Mouse (Mus musculus) yolk sac, embryonic 10.5 days (tissue): ENCODE data around the gene Slc16a8.

Experiments
- DNase-seq: peaks from one replicate; pipeline ENCODE4 v3.0.0-alpha.2; 2017; ENCODE audit warnings: low spot score

Slc16a8 gene

DNA sequence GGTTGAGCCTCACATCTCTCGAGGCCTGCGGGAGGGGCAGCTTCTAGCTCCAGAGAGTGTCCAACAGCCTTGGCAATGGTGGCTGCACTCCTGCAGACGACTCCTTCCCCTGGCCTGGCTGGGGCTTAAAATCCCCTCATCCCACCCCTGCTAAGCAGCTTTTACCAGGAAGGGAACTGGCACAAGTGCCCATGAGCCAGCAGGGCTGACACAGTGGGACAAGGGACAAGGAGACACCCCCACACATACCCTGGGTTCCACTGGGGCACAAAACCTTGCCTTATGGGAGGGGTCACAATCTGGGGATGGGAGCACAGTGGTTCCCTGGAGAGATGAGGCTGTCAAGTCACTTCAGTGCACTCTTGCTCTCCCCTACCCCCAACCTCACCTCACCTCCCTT is at the start of gene Slc16a8:
Gene Slc16a8 (minus strand): TSS at position 101 of the 400 bp plus-strand sequence.
- no peak for DNase-seq

DNA sequence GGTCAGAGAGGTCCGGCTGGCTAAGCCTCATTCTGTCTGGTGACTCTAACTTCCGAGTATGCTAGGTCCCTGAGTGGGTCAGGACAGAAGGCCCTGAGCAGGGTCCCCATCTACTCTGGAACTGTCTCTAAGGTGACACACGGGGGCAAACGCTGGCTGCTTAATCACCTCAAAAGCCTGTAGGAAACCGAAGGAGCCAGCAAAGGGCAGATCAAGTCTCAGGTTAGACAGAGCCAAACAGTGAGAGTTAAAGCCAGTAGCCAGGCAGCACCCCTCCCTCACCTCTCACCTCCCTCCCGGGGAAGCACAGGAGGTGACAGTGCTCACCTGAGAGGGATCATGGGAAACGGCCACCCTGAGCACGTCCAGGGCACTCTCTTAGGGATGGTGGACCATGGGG is 49.2 kb upstream of the Slc16a8 start:
- no peak for DNase-seq

DNA sequence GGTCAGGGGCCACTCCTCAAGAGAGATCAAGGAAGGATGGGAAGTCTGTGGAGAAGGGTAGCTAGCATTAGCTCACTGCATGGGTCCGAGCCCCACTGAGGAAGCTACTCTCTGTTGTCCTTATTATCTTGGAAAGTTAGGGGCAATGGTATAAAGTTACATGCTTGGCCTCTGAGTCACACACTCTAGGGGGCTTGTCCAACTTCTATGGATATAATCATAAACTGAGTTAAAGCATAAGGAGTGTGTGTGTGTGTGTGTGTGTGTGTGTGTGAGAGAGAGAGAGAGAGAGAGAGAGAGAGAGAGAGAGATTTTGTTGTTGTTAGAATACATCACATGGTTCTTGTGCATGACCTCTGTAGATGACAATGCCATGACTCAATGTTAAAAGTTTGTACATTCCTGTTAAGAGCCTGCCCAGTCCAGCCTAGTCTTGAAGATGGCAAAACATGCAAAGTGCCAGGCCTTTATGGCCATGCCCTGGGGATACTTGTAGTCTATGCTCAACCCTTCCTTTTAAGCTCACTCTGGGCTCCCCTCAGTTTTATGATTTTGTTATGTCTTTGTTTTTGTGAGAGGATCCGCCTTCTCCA is 45.1 kb upstream of the Slc16a8 start:
- no peak for DNase-seq

DNA sequence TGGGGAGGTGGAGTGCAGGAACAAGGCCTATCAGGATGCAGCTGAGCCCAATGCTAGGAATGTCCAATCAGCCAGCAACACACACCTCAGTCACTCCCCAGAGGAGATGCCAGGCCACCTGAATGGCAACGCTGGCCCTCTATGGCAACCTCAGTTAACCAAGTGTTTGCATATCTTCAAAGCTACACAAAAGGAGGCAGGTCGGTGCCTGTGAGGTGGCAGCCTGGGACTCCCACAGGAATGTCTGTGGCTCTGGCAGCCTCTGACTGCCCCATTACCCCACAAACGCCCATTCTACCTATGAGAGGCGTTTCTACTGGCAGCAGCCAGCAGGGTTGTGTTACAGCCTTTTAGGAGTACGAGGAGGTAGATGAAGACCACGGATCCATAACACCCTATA is 44.0 kb upstream of the Slc16a8 start:
- DNase-seq: no peak

DNA sequence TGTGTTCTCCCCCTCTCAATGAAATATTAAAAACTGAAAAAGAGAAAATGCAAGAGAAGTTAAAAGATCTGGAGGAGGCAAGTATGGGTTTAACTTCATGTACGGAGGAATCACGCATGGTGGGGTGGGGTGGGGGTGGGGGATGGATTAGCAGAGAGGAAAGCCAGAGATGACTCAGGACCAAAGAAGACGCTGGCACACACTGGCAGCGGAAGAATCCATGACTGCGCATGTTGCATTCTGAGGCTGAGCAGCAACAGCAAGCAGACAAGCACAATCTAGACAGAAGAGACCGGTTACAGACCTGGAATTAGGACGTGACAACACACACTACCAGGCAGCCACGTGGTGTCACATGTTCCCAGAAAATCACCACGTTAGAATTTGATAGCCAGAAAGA is 38.2 kb upstream of the Slc16a8 start:
- no peak for DNase-seq

DNA sequence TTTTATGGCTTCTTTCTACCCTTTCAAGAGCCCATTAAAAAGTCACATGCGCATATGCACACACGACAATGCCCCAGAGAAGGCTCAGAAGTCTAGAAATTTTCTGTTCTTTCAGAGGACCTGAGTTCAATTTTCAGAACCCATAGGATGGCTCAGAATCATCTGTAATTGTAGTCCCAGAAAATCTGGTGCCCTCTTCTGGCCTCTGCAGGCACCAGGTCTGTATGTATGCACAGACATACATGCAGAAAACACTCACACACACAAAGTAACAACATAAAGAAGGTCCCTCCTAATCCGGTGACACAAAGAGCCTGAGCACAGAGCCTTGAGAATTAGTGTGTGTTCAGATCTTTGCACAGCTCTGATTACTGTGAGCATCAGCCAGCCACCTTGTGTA is 35.8 kb upstream of the Slc16a8 start:
- no peak for DNase-seq

DNA sequence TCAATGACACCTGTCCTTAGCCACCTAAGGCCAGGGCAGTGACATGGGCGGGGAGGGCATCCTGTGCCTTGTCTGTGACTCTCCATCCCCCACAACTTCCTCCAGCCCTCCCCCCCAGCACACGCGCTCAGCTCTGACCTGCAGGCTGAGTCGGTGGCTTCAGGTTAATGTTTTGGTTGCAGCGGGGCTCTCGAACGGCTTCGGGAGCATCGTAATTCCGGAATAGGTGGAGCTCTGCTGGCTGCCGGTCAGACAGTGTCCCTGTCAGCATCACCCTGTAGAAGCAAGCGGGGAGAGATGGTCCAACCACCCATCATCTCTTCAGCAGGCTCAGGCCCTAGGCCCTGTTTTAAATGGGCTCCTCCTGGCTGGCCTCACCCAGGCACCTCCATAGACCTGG is 34.9 kb upstream of the Slc16a8 start:
- no peak for DNase-seq

DNA sequence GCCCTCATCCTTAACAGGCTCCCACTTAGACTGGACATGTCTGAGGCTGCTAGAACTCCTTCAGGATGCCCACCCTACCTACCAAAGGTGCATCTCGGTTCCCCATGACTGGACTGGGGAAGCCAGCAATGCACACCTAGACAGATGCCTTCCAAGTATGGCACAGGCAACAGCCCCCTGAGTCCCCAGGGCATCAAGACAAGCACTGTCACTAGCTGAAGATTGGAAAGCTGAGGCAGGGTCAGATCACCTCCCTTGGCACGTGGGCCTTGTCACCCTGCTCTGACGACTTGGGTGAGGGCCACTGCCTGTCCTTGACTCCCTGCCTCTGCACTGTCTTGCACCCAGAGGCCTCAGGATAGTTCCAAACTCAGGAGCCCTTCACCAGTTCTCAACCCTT is 33.8 kb upstream of the Slc16a8 start:
- DNase-seq: no peak

DNA sequence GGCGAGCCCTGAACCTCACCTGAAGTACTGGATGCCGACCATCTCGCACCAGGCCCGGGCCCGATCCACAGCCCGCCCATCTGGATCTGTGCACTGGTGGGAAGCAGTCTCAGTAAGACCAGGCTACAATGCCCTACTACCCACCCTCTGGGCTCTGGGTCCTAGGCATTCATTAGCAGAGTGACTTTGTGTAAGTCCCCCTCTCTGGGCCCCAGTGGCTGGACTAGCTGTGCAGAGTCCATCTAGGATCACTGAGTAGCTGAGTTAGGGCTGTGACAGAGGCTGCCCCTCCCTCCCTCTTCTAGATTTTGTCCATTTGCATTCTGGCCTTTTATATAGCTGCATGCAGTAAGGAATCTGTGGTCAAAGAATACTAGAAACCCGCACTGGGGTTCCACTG is 32.5 kb upstream of the Slc16a8 start:
- no peak for DNase-seq

DNA sequence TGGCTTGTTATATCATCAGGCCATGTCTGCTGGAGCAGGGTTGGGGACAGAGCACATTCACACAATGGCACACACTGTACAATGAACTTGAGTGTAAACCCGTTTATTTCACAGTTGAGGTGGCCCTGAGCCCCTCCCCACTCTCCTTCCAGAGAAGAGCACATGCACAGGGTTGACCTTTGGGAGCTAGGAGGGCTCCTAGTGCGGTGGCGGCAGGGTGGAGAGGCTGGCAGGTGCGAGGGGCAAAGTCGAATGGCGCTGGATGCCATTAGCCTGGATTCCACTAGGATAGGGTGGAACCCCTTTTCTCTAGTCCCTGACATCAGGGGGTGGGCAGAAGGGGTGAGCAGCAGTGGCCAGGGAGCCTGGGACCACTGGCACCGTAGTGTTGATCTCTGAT is 31.6 kb upstream of the Slc16a8 start:
- DNase-seq: no peak

DNA sequence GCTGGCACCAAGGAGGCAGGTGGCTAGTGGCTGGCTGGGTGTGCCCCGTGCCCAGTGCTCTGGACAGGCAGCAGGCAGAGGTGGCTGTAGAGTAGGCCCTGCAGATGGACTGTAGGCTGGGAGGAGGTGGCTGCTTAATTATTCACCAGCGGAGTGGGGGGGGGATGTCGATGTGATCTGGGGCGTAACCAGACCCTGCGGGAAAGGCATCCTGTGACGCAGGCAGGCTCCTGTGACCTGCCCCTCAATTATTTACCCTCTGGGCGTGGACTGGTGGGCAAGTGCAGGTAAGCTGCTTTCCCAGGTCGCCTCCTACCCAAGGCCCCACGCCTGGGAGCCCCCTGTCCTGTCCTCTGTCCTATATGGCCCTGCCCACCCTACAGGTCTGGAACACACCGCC is 30.8 kb upstream of the Slc16a8 start, which contains the start of gene Baiap2l2:
Gene Baiap2l2 (minus strand): TSS at position 139 of the 400 bp plus-strand sequence.
- peak; percentile 82 for DNase-seq

DNA sequence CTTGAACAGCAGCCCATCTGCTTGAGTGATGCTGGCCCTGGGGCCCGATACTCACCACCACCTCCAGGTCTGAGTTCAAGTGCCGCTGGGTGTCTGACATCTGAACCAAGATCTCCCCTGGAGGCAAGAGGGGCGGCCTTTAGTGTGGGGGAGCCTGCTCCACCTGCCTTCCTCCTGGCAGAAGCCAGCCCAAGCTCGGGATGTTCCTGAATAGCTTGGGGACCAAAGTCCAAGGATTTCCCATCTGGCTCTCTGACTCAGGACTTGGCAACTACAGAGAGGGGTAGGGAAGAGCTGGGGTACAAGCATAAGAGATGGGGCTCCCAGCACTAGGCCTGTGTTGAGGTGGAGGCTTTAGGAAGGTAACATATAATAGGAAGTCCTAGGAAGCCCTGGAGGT is 28.8 kb upstream of the Slc16a8 start:
- no peak for DNase-seq

DNA sequence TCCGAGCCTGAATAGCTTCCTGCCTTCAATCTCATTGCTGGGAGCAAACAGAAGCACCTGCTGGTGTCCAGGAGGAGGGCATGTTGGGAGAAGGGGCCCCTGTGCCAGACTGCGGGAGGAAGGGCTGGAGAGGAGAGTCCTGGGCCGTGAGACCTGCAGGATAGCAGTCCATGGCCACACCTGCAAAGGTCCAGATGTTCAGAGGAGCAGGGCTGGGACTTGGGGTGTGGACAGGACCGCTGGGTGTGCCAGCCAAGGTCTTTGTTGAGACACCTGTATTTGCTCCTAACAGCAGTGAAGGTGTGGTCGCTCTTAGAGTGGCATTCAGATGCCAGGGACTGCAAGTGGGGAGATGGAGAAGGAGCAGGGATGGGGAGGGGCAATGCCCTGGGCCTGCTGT is 27.9 kb upstream of the Slc16a8 start:
- no peak for DNase-seq

DNA sequence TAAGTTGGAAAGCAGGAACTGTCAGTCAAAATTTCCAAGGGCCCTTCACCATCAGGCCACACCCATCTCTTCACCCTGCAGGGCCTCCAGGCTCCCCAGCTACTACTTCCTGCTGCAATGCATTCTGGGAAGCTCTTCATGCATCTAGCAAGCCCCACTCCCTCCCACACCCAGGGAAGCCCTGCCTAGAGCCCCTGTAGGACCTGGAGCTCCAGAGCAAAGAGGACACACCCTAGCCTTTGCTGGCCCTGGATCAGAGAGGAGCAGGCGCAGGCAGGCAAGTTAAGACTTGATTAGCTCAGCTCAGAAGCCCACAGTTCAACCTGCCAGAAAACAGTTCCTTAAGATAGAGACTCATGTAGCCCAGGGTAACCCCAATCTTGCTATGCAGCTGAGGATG is 26.8 kb upstream of the Slc16a8 start:
- DNase-seq: no peak

DNA sequence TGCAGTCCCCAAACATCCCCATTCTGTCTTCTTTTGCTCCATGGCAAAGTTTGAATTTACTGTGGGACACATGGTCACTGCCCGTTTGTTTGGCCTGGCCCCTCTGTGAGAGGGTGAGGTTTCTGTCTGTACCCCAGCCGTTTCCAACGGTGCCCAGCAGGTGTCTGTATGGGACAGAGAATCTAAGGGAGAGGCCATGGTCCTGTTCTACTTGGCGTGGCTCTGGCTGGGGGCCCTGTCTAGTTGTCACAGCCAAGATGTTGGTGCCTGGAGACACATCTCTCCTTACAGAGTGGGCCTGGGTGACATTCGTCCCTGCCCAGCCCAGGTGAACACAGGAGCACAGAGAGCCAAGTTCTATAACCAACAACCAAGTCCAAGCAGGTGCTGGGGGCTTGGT is 26.3 kb upstream of the Slc16a8 start:
- DNase-seq: no peak

DNA sequence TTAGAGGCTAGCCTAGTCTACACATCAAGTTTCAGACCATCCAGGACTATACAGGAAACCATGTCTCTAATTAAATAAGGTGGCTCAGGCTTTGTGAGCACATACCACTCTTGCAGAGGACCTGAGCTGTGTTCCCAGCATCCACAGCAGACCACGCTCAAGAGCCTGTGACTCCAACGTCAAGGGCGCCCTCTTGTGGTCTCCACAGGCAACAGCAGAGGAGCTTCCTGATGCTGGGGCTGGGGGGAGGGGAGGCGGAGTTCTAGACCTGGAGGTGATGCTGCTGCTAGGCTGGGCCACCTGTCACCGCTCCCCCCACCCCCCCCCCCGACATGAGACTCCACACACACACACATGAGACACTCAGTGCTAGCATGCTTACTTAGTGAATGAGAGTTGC is 25.6 kb upstream of the Slc16a8 start:
- DNase-seq: no peak

DNA sequence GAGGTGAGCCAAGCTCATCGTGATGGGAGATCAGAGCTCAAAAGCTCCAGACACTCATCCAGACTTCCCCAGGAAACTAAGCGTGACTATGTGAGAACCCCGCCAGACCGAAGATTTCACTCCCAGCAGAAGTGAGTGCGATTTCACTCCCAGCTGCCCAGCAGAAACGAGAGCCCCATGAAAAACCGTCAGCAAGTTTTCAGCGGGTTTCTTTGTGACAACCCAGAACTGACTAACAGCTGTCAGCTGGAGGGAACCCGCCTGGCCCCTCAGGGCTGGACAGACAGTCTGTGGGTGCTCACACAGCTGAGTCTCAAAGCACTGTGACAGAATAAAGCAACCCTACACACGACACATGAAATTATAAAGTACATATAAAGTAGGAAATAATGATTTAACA is 23.2 kb upstream of the Slc16a8 start:
- no peak for DNase-seq

DNA sequence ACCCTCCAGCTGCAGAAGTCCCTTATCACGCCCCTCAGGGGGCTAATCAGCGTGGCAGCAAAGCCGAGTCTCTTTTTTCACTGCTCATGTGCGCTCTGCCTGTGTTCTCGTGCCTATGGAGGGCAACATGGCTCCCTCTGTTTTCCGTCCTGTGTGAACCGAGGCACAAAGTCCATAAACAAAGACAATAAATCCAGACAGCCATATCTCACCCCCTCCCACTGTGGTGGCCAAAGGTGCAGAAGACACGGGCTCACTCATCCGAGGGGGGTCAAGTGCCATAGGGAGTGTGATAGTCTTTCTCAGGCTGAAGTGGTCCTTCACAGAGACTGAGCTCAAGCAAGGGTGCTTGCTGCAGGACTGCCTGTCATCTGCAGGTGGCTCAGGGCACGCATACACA is 18.5 kb upstream of the Slc16a8 start:
- DNase-seq: no peak

DNA sequence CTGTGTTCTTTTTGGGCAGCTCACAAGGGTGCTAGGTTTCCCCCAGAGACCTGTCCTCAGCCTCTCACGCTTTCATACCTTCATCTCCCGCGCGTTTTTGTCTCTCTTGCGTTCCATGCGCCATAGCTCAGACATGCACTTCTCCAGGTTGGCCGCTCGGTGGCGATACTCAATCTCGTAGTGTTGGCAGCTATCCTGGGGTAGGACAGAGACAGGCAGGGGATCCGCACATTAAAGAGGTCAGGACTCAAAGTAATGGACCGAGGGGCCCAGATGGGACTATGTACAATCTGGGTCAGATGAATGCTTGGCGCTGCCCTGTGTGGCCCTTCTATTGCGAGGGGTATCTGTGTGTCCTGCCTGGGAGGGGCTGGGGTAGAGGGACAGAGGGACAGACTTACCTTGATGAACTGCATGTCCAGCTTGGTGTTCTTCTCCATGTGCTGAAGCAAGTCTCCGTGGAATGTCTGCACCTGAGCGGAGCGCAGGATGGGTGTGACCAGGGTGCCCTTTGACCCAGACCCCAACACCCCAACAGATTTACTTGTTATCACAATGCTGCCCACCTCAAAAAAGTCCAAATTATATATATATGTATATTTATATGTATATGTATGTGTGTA is 16.7 kb upstream of the Slc16a8 start:
- no peak for DNase-seq

DNA sequence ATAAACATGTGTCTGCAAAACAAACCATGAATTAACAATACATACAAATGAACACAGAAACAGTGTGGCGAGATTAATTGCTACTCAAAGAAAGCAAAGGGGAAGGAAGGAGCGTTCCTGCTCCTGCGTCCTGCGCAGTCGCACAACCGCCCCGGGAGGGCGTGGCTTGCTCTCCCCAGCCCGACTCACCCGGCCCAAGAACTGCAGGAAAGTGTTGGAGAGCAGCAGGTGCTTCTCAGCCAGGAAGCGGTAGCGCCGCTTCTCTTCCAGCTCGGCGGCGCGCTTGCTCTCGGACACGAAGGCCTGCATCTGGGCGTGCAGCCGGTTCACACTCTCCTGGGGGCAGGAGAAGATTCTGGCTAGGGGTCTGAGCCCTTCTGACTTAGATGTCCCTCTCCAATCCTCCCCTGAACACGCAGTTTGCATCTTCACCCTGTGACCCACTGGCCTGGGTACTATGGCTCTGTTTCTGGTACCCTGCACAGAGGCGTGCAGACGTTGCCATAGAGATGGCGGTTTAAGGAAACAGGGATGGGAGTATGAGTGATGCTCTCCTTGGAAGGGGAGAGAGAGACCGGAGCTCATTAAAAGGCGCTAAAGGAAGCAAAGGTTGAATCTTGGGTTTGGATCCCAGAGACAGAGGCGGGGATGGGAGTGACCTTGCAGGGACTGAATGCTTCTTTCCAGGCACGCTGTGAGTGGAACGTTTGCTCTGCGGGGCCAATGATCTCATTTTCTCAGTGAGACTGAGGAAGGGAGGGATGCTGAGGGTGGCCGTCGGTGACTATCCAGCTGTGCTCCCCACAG is 16.0 kb upstream of the Slc16a8 start:
- DNase-seq: peak; percentile 68

DNA sequence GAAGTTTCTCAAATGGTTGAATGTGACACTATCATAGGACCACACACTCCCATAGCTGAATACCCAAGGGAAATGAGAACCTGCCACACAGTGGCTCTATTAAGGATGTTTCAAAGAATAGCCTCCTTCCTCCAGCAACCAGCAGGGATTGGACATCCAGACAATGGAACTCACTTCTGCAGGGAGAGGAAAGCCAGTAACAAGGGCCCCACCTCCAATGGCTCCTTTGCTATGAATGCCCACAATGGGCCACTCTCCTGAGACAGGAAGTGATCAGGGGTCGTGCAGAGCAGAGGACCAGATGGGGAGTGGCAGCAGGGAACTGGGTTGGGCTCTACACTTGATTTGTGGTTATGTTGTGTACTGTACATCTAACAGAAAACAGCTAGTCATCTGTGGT is 14.0 kb upstream of the Slc16a8 start:
- DNase-seq: no peak

DNA sequence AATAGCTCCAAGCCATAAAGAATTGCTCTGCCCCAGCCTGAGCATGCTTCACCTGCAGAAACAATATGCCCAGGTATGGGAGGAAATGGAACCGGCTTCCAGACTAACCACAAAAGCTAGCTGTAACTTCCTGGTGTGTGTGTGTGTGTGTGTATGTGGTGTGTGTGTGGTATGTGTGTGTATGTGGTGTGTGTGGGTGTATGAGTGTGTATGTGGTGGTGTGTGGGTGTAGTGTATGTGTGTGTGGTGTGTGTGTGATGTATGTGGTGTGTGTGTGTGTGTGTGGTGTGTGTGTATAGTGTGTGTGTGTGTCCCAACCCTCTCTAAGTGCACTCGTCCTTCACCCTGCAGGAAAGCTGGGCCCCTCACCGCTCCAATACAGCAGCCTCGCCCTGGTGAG is 10.8 kb upstream of the Slc16a8 start:
- no peak for DNase-seq

DNA sequence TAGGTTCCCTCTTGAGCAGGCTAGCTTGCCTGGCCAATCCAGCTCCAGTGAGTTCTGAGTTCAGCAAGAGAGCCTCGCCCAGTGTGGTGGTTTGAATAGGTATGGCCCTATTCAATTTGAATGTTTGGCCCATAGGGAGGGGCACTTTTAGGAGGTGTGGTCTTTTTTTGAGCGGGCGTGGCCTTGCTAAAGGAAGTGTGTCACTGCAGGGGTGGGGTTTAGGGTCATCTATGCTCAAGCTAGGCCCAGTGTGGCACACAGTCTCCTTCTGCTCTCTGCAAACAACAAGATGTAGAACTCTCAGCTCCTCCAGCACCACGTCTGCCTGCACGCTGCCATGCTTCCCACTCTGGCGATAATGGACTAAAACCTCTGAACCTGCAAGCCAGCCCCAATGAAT is 9.2 kb upstream of the Slc16a8 start:
- no peak for DNase-seq
